ENCODE assay signal across 17 mouse cellular contexts in genomic region chr15:30701592-30701991, GRCm38 (mm10).
"Had no signal": no experiment of that assay in that cellular context is flagged by ENCODE, and none has a peak within 500 bp of the region (broad histone marks: within the 10 kb centered on the region; RNA-seq: fewer than 3 reads in every experiment).

No protein-coding gene starts in this region.

- H3K27me3 ChIP-seq: liver, embryonic 13.5 days; liver, embryonic 15.5 days; megakaryocyte, embryonic 14.5 days; midbrain, embryonic 13.5 days; midbrain, embryonic 15.5 days; neural tube, embryonic 12.5 days; stomach, embryonic 15.5 days had no signal

- H3K27ac ChIP-seq: liver, embryonic 13.5 days; liver, embryonic 15.5 days; macrophage; midbrain, embryonic 13.5 days; midbrain, embryonic 15.5 days; neural tube, embryonic 12.5 days; stomach, embryonic 15.5 days; stomach, postnatal 0 days had no signal

- DNase-seq: liver, embryonic 13.5 days; liver, postnatal 0 days; lung, postnatal 10 days; right cerebral cortex, postnatal 14 days; thymus, adult 2 months; thymus, postnatal 25 days; thymus, postnatal 4 days had no signal

- ATAC-seq: liver, postnatal 0 days; midbrain, embryonic 13.5 days; midbrain, embryonic 15.5 days had no signal

- H3K9me3 ChIP-seq: liver, embryonic 13.5 days; liver, embryonic 15.5 days; midbrain, embryonic 13.5 days; midbrain, embryonic 15.5 days; neural tube, embryonic 12.5 days; stomach, embryonic 15.5 days had no signal

- H3K36me3 ChIP-seq: liver, embryonic 13.5 days; liver, embryonic 15.5 days; midbrain, embryonic 15.5 days; neural tube, embryonic 12.5 days; stomach, embryonic 15.5 days had no signal

- H3K9ac ChIP-seq: liver, embryonic 13.5 days; liver, embryonic 15.5 days; liver, postnatal 0 days; midbrain, embryonic 13.5 days; midbrain, embryonic 15.5 days; neural tube, embryonic 12.5 days; stomach, embryonic 15.5 days had no signal

- H3K4me3 ChIP-seq: liver, embryonic 13.5 days; liver, embryonic 15.5 days; megakaryocyte, embryonic 14.5 days; midbrain, embryonic 13.5 days; midbrain, embryonic 15.5 days; neural tube, embryonic 12.5 days; stomach, embryonic 15.5 days had no signal

- H3K4me1 ChIP-seq: liver, embryonic 13.5 days; liver, embryonic 15.5 days; megakaryocyte, embryonic 14.5 days; midbrain, embryonic 15.5 days; neural tube, embryonic 12.5 days; stomach, embryonic 15.5 days had no signal

- H3K4me2 ChIP-seq: liver, embryonic 11.5 days; liver, embryonic 13.5 days; liver, embryonic 15.5 days; midbrain, embryonic 11.5 days; midbrain, embryonic 13.5 days; midbrain, embryonic 15.5 days; neural tube, embryonic 12.5 days; stomach, embryonic 15.5 days had no signal
